Mouse (Mus musculus) gastrocnemius, postnatal 10 days (tissue): ENCODE measurements at regions not wholly inside any gene's neighbourhood (a gene's known extent, or its start where the extent isn't known, plus 50 kb on each side); places are given as distances from the start of the nearest gene placed in this dataset.
A peak's percentile ranks its signal among the peaks of the same experiment; 100 is the strongest.
"Not testable (repeated sequence)": the region's sequence is repeated elsewhere in the genome, so short reads cannot be mapped to it uniquely, and the experiment has no call there.

Source experiments
- DNase-seq: peaks from one replicate; pipeline ENCODE4 v3.0.0; 2021; ENCODE audit warnings: mixed read lengths

GRCm38 (mm10) chr7:60293556-60293955 lies 153.5 kb upstream of the Snrpn start:
- no peak for DNase-seq

- DNase-seq, result peak; percentile 11
Measured at GRCm38 (mm10) chr7:60244187-60244866, 104.3 kb upstream of the Snrpn start.

- peak; percentile 10 for DNase-seq
Measured at GRCm38 (mm10) chr7:60243746-60244145, 103.7 kb upstream of the Snrpn start.

- not testable (repeated sequence) for DNase-seq
Measured at GRCm38 (mm10) chr7:60238595-60239195, 98.7 kb upstream of the Snrpn start.

GRCm38 (mm10) chr7:60216358-60217273 lies 76.6 kb upstream of the Snrpn start:
- DNase-seq, result not testable (repeated sequence)
